Comparison of ENCODE assay signal across 8 mouse cellular contexts in the genomic region with DNA sequence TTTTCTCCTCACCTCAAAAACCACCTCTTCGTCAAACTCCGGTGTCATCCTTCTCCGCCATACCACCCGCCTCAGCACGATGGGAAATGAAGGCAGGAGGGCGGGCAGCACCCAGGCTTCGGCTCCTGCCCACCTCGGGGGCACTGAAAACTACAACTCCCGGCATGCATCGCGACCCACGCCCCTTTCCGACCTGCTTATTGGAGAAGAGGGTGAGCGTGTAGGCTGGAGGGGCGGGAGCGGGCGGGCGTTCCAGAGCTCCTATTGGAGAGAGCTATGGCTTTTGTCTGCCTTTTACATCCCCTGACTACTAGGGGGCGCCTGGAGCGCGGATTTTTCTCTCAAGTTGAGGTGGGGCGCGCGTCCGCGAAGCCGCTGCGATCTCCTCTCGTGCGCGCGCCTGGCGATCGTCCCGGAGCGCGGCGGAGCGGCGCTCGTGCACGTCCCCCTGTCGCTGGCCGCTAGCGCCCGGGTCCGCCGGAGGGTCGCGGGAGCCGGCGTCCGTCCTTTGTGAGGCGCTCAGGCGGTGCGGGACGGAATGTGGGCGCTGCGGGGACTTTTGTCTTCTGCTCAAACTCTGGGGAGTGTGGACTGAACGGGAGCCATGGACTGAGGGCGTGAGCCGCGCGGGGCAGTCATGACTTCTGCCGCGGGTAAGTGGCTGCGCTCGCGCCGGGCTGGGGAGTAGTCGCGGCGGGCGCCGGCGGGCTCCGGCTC. TPM values are rescaled to one million over a fixed set of nuclear protein-coding genes. Genes with fewer than 3 reads are reported as not detected.
A peak's percentile ranks its signal among the peaks of the same experiment; 100 is the strongest.
DNase-seq lines count a peak whose midpoint lies in the region; ATAC-seq lines count a peak whose summit lies in the region.

A gene (minus strand): TSS at position 160 of the 717 bp plus-strand sequence.
A gene (plus strand): TSS at position 344 of the 717 bp plus-strand sequence.

- under 1% methylated on average over 74 of the region's 77 CpGs for WGBS in heart, embryonic 13.5 days
- under 1% methylated on average over 76 of the region's 77 CpGs for WGBS in liver, embryonic 12.5 days (ENCODE audit: insufficient replicate concordance)
- WGBS in stomach, embryonic 15.5 days = under 1% methylated on average over 77 of the region's 77 CpGs

- H3K36me3 ChIP-seq in heart, embryonic 13.5 days = peaks cover 9% of the 10 kb centered on the region; the same call in 1 of the 2 replicates
- H3K36me3 ChIP-seq in liver, embryonic 12.5 days = peaks cover 4% of the 10 kb centered on the region
- no peaks in the 10 kb centered on the region for H3K36me3 ChIP-seq in stomach, embryonic 15.5 days

- peak within 1 kb of the TSS; percentile 91 for H3K4me2 ChIP-seq in heart, embryonic 13.5 days
- H3K4me2 ChIP-seq in liver, embryonic 12.5 days = peak within 1 kb of the TSS; percentile 83
- H3K4me2 ChIP-seq in stomach, embryonic 15.5 days = peak within 1 kb of the TSS; percentile 71

- peak within 1 kb of the TSS; percentile 93 for H3K9ac ChIP-seq in heart, embryonic 13.5 days
- H3K9ac ChIP-seq in liver, embryonic 12.5 days = peak within 1 kb of the TSS; percentile 96
- H3K9ac ChIP-seq in stomach, embryonic 15.5 days = peak within 1 kb of the TSS; percentile 70

- 0 out of 2 replicates have a peak, but pooled peaks cover 2% of the 10 kb centered on the region for H3K4me1 ChIP-seq in brown adipose tissue, adult 24 weeks (ENCODE audit: control insufficient read depth, insufficient read depth, insufficient read length, low read length)
- peaks cover 37% of the 10 kb centered on the region for H3K4me1 ChIP-seq in heart, embryonic 13.5 days
- H3K4me1 ChIP-seq in liver, embryonic 12.5 days = peaks cover 35% of the 10 kb centered on the region
- H3K4me1 ChIP-seq in stomach, embryonic 15.5 days = peaks cover 6% of the 10 kb centered on the region; the same call in 1 of the 2 replicates

- H3K27me3 ChIP-seq in heart, embryonic 13.5 days (replicated peaks) = no peaks in the 10 kb centered on the region
- H3K27me3 ChIP-seq in liver, embryonic 12.5 days (replicated peaks) = no peaks in the 10 kb centered on the region
- H3K27me3 ChIP-seq in stomach, embryonic 15.5 days (replicated peaks) = no peaks in the 10 kb centered on the region

- peak; percentile 96 for ATAC-seq in heart, embryonic 13.5 days (ENCODE audit: extremely low read depth, insufficient number of reproducible peaks, low FRiP score, low TSS enrichment)
- ATAC-seq in liver, embryonic 12.5 days = peak; percentile 96
- peak; percentile 98 for ATAC-seq in stomach, embryonic 15.5 days (ENCODE audit: insufficient read depth, low FRiP score, low read depth)

- peak within 1 kb of the TSS; percentile 94 for H3K4me3 ChIP-seq in brown adipose tissue, adult 24 weeks (ENCODE audit: insufficient read depth, low read depth, low read length)
- H3K4me3 ChIP-seq in heart, embryonic 13.5 days = peak within 1 kb of the TSS; percentile 95
- H3K4me3 ChIP-seq in liver, embryonic 12.5 days = peak within 1 kb of the TSS; percentile 75
- peak within 1 kb of the TSS; percentile 72 for H3K4me3 ChIP-seq in stomach, embryonic 15.5 days (replicated peaks)

- H3K27ac ChIP-seq in brown adipose tissue, adult 24 weeks (replicated peaks; ENCODE audit: low read depth, low read length) = peak within 1 kb of the TSS; percentile 78
- peak within 1 kb of the TSS; percentile 77 for H3K27ac ChIP-seq in heart, embryonic 13.5 days (replicated peaks)
- H3K27ac ChIP-seq in liver, embryonic 12.5 days = peak within 1 kb of the TSS; percentile 88
- peak within 1 kb of the TSS; percentile 76 for H3K27ac ChIP-seq in stomach, embryonic 15.5 days

- no peaks in the 10 kb centered on the region for H3K9me3 ChIP-seq in heart, embryonic 13.5 days
- no peaks in the 10 kb centered on the region for H3K9me3 ChIP-seq in liver, embryonic 12.5 days (replicated peaks)
- no peaks in the 10 kb centered on the region for H3K9me3 ChIP-seq in stomach, embryonic 15.5 days

- DNase-seq in CD4-positive, CD25-positive, alpha-beta regulatory T cell, adult 2 months (ENCODE audit: low read depth, low spot score) = peak; percentile 99
- DNase-seq in fat pad, adult 2 months (ENCODE audit: extremely low read depth, low read depth, low spot score) = peak; percentile 88
- peak; percentile 99 for DNase-seq in kidney, postnatal 10 days
- DNase-seq in natural killer cell, adult 2 months (ENCODE audit: low spot score in 2 of 2) = peak; percentile 97

RNA-seq across cellular contexts. Expression of the first gene that starts in this region (rescaled TPM):
- polyA plus RNA-seq in brown adipose tissue, adult 24 weeks (2012; ENCODE audit: insufficient read depth, insufficient read length, missing spikeins) = 8.2 and 11.4 TPM in 2 replicates
- polyA plus RNA-seq in heart, embryonic 13.5 days (2015; fragmentation: Nextera tagmentation; extraction: Ambion mirVana) = 21.2 and 23.2 TPM in 2 replicates
- polyA plus RNA-seq in liver, embryonic 12.5 days (2016; fragmentation: Nextera tagmentation; extraction: Ambion mirVana) = 13.3 and 16.5 TPM in 2 replicates
- polyA plus RNA-seq in stomach, embryonic 15.5 days (2015; fragmentation: Nextera tagmentation; extraction: Ambion mirVana) = 21.1 and 22.6 TPM in 2 replicates

RNA-seq across cellular contexts. Expression of the second gene that starts in this region (rescaled TPM):
- 0.92 and 1.5 TPM in 2 replicates for polyA plus RNA-seq in brown adipose tissue, adult 24 weeks (2012; ENCODE audit: insufficient read depth, insufficient read length, missing spikeins)
- 2.1 and 2.2 TPM in 2 replicates for polyA plus RNA-seq in heart, embryonic 13.5 days (2015; fragmentation: Nextera tagmentation; extraction: Ambion mirVana)
- 3.5 and 3.7 TPM in 2 replicates for polyA plus RNA-seq in liver, embryonic 12.5 days (2016; fragmentation: Nextera tagmentation; extraction: Ambion mirVana)
- polyA plus RNA-seq in stomach, embryonic 15.5 days (2015; fragmentation: Nextera tagmentation; extraction: Ambion mirVana) = 3.1 and 3.6 TPM in 2 replicates

Comparison
In these comparisons a context has a peak if more than half of its experiments do, and no peak if none do; other contexts are left out.
1. Peak in every context shown above with its lines: DNase-seq, ATAC-seq, H3K4me3 ChIP-seq and H3K27ac ChIP-seq.